Mouse (Mus musculus) granulocyte monocyte progenitor cell, adult 5-6 weeks (primary cell): ENCODE results near the gene Lin28a. TPM values are rescaled to one million over a fixed set of nuclear protein-coding genes. Genes with fewer than 3 reads are reported as not detected.

Experiments used
- ATAC-seq: replicated peaks from 2 replicates; pipeline ENCODE4 v1.8.0; 2016; ENCODE audit warnings: mild to moderate bottlenecking, moderate TSS enrichment, inconsistent platforms; ENCODE audit not compliant: poor library complexity, severe bottlenecking
- total RNA-seq, 2 experiments: library from RNA; stranded (forward) in 1 of 2; stranded (reverse) in 1 of 2; fragments of 200-712, 200-1000 nt in 1 of 2; fragments of >200 nt in 1 of 2; fragmentation: Nextera tagmentation in 1 of 2; gene quantifications; 2 replicates each; pipeline ENCODE4 v1.2.3; 2014 to 2017

Lin28a gene
- total RNA-seq, 2 experiments from 2014 or later: 4.0 to 13.9 TPM

DNA sequence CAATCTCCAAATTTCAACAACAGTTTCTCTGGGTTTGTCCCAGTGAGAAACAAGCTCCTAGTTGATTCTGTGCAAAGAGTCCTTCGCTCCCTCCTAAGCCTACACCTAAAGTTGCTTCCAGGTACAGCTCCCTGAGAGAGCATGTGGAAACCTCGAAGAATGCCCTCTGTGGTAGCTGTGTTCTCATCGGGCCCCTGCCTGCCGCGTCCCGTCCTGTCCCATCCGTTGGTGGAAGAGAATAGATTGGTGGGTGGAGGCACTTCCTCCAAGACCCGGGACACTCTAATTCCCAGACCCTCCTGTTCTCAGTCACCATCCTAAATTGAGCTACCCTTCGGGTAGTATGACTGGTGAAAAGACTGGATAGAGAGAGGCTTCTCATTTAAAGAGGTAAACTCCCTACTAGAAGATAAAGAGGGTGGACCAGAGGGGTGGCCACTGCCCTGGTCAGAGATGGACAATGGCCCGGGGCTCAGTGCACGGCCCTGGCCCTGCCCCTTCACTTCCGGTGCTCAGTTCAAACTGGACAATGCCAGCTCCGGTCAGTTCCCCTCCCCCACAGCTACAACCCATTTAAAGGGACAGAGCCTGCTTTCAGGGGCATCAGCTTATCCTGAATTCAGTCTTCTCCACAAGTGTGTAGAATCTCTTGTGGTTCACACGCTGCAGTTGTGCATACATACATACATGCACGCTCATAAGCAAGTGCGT is 1.2 kb upstream of the Lin28a start:
- no peak for ATAC-seq

DNA sequence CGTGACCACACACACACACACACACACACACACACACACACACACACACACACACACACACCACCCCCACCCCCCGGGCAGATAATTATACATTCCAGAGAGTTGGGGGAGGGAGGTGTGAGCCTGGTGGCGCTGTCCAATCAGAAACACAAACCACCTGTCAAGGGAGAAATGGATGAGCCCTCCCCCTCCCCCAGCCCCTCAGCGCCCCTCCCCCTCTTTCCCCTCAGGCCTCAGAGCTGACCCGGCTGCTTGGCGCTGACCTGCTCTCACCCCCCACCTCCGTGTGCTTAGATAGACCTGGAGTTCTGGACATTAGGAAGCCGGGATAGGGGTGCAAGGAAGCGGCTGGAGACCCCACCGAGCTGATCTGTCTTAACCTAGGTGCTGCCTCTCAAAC is 569 bp upstream of the Lin28a start:
- no peak for ATAC-seq

DNA sequence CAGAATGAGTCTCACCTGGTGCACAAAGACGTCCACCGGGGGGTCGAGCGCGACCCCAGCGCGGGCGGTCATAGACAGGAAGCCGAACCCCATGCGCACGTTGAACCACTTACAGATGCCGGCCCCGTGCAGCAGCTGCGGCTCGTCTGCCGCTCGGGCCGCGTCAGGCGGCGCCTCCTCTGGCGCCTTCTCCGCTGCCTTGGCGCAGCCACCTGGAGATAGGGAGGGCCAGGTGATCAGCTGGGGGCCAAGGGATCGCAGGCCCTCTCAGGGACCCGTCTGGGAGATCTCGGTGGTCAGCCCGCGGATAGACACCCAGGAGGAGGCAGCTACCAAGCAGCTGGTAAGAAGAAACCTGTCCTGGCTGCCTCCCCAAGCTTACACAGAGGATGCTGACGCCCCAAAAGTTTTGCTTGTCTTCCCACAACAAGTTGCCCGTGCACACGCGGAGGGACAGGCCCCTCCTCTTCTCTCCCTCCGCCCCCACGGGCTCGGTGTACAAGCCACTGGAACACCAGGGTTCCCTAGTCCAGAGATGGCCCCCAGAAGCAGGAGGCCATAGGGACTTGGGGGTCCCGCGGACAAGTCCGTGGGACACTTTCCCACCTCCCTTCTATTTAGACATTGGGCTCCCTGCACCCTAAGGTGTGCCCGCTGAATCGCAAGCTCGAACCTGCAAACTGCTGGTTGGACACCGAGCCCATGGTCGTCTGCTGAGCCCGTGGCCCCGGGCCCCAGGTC is 433 bp downstream of the Lin28a start:
- no peak for ATAC-seq

DNA sequence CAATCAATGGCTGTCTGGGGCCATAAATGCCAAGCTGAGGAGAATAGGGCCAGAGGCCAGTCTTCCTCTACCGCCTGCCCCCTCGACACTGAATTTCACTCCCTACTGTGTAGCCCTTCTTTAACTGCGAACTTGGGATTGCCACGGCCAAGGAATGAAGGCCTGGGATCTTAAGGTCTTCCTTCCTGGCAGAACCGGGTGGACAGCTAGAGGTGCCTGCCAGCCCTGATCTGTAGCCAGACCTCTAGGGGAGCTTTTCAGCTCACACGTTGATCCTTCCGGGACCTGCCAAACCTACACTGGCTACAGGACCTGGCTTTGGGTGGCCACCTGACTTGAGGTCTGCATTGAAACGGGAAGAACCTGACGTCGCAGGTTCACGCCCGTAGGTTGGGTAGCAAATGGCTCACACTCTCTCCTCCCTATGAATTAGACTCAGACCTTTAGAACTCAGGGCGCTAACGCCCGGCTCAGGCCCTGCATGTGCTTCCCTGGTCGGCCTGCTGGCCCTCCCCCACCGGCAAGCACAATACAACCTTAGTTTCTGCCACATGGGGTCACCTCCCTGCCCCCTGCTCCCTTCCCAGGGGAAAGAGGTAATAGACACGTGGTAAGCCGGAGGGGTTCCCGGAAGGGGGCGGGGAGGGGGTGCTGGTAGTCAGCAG is 1.3 kb downstream of the Lin28a start:
- ATAC-seq: no peak

DNA sequence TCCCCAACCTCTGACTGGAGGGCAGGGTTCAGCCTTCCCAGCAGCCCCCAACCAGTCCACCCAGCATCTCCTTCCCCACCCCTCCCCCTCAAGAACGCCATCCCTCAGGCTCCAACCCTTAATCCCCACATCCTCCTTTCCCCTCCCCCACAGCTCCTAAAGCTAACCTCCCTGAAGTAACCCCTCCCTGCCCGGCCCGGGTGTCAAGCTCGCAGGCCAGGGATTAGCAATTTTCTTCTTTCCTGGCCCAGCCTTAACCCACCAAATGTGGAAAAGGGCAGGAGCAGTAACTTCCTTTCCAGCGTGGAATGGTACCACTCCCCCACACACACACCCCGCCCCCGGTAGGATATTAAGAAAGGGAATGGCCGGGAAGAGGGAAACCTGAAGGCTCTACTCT is 1.9 kb downstream of the Lin28a start:
- no peak for ATAC-seq

DNA sequence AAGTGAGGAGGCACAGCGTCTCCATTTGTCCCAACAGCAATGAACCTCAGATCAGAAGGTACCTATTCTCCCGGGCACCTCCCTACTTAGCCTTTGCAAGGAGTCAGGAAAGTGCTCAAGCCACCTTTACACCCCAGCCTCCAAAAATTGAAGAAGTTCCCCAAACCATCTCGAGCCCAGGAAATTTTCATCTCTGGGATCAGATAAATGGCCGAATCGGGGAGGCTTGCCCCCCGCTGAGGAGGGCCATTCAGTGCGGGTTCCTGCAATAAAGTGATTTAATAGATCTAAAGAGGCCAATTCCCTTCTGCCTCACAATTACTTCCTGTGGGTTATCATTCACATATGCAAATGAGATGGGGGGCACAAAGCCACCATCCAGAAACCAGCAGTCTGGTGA is 2.4 kb downstream of the Lin28a start:
- ATAC-seq: no peak

DNA sequence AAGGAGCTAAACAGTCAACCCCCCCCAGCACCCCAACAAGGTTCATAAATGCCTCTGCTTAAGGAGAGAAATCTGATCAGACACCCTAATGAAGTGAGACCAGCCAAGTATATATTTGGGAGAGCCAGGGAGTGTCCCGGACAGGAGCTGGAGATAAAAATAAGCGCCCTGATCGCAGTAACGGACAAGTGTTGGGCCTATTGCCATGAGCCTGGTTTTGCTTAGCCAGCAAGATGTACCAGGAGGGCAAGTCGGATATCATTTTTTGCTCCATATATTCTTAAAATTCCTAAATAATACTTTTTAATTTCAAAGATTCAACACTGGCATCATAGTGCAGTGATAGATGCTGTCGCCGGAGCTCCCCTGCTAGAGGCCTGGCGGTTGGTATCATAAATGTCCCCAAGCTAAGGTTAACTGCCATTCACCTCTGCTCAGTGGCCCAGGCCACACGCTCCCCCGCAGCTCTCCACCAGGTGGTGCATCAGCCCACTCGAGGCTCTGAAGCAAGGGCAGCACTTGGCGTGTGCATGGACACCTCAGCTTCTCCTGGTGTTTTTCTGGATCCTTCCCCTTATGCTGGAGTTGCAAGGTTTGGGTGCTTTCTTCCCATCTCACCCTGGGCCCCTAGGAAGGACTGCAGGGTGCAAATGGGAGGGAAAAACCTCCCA is 5.6 kb downstream of the Lin28a start:
- ATAC-seq: peak; percentile 39; the same call in 1 of the 2 replicates

DNA sequence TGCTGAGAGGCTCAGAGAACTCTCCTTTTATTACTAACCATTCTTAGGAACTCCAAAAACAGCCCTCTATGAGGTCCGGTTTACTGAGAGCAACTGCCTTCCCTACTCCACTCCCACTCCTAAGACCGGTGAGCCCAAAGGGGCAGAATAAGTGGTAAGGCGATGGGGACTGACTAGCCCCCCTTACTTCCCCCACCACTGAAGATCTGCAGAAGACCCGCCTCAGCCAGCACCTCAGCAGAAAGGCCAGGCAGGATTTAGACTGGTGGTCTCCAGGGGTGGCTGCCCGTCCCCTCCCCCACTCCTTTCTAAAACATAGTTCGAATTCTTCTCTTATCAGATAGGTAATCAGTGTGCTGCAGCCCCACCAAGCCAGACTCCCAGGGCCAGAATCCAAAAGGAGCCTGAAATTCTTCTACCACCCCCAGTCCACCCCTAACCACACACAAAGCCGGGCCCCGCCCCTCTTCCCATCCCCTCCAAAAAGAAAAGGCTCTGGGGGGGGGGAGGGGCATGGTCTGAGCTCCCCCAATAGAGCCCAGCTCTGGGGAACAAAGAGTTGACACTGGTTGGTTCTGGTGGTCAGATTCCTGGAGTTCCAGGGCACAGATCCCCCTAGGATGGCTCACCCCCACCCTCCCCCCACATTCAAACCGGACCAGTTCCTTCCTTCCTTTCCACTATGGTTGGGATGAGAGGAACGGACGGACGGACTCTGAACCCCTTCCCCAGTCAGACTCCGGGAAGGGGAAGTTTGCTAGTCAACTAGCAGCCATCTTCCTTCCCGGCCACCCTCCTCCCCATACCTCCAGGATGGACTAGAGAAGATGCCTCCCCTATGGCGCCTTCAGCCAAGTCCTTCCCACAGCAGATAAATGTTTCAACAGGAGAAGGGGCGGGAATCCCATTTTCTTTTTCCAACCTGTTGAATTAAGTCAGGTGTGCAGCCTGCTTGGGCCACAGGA is 6.9 kb downstream of the Lin28a start:
- peak; percentile 14; the same call in 1 of the 2 replicates for ATAC-seq

DNA sequence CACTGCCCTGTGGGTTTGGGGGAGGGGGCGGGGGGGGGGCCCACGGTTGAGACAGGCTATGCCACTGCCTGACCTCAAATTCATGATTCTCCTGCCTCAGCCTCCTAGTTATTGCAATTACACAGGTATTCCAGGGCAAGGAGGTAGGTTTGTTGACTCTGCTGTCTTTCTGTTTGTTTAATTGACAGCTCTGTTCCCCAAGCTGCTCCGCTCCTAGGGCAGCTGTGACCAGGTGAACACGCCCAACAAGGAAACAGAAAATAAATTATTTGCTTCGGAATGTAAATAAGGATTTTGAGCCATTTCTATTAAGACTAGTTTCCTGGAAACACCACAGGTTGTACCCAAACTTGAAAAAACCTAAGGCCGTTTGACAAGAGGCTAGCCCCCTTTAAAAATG is 8.9 kb downstream of the Lin28a start:
- no peak for ATAC-seq

DNA sequence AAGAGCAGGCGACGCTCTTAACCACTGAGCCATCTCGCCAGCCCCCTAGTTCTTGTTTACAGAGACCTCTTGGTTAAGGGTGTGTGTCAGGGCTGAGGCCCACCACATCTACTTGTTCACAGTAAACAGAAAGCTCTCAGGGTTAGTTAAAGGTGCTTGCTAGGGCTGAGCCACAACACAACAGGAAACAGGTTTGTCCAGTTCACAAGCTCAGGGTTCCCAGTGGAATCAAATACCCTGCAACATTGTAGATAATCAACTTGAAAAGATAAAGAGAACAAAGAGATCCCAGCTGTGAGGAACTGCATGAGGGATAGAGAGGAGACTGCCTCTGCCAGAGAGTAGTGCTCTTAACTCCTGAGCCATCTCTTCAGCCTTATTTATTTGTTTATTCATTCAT is 11.8 kb downstream of the Lin28a start:
- no peak for ATAC-seq

DNA sequence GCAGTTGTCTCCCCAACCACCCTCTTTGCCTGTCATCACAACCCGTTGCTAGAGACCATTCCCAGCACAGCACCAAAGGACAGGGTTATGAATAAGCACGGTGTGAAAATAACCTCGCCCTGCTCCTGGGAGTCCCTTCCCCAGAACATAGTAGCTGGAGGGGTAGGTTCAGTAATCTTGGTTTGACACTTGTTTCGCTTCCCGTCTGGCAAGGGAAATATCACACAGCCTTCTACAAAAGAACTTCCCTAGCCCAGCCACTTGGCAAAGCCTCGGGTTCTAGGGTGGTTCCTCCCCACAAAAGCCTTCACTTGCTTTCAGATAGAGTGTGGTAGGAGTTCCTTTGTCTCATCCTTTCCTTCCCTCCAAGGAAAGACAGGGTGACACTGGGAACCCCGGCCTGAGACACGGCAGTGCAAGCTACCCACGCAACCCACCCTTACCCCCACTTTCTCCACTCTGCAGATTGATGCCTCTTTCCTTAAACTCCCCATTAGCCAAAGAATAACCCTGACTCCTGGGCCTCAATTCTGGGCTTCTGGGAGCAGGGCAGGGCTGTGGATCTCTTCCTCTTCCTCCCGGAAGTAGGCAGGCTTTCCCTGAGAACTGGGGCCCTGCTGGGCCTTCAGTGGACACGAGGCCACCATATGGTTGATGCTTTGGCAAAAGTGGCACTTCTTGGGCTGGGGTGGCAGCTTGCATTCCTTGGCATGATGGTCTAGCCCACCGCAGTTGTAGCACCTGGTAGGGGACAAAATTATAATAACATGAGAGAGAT is 12.9 kb downstream of the Lin28a start:
- peak; percentile 55 for ATAC-seq

DNA sequence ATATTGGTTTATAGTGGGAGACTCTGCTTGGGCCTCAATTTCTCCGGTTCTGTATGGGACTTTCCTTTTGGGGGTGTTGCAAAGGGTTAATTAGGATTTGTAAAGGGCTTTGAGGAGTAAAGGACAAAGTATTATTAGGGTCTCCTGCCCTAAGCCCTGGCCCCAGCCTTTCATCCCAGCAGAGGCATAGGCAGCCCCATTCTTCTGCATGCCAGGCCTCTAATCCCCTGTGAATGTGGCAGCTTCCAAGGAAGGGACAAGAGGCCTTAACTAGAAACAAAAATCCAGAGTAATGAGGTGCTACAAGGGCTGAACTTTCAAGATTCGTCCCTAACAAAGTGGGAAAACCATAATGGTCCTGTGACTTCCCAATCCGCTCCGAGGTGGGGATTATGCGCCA is 15.7 kb downstream of the Lin28a start:
- ATAC-seq: no peak

DNA sequence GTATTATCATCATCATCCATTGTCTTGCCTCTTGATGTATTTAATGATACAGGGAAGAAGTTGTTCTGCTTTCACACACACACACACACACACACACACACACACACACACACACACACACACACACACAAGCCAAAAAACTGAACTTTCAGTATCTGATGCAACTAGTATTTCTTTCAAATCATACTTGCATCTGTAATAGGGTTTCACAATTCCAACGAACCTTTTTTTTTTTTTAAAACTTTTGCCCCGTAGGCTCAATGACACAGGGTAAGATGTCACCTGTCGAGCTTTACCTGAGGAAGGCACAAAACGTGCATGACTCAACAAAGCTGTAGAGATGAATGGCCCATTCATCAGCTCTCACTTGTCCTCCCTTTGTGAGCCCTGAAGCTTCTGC is 16.4 kb downstream of the Lin28a start:
- peak; percentile 31 for ATAC-seq

DNA sequence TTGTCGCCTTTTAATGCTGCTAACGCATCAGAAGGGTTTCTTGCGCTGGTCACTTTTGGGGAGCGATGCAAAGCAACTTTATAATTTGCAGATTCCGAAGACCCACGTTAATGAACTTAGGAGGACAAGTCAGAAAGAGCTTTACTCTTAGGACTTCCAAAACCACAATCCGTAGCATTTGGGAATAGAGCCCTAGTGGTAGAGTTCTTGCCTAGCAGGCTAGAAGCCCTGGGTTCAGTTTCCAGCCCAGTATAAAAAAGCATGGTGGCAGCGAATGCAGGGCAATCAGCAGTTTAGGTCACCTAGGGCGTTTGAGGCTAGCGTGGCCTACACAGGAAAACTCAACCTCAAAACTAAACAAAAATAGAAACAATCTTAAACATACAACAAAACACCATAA is 16.9 kb downstream of the Lin28a start:
- ATAC-seq: no peak

DNA sequence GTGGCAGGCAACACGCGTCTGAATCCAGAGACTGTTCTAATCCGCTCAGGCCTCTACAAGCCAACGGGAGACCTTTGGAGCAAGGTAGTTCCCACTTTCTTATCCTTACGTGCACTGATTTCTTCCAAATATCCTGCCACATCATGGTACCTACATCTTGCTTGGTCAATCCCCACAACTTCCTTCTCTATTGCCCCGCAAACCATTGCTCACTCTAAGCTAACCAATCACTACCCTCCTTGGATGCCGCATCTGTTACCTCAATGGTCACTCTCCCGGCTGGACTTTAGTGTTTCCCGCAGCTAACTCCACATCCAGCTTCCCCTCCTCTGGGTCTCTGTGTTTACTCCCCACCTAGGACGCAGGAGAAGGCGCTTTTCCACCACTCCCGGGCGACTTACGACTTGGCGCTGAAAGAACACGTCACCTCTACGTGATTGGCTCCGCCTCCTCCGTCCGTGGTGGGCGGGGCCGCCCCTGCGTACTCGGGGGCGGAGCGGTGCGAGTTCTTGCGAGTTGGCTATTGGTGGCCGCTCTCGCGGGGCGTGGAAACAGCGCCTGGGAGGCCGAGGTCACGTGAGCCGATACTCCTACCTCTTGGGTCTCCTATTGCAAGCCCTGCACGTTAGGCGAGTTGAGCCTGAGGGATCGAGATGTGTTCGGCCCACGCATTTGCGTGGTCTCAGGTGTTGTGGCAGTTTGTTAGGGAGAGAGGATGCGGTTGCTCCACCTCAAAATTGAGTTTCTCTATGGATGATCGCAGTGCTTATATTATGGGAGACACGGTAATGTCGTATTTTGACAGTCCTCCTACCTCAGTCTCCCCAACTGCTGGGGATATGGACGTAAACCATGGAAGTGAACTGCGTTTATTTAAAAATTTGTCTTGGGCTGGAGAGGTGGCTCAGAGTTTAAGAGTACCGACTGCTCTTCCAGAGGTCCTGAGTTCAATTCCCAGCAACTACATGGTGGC is 17.9 kb downstream of the Lin28a start, which contains the start of gene Dhdds:
TSS of gene Dhdds (minus strand) at position 453 of the 973 bp plus-strand sequence.
- ATAC-seq: peak; percentile 93

DNA sequence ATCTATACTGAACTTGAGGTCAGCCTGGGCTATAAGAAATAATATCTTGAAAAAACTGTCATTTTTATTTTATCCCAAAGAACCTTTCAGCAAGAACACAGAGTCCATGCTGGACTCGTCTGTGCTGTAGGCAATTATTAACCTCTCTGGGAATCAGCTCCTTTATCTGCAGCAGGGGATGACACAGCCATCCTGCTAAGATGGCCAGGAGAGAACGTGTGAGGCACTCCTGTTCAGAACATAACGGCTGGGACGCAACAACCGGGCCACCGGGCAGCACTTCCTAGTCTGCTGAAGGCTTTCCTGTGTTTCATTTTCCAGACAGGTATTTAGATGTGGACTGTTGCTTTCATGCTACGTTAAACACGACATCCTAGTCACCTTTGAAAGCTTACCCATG is 23.9 kb downstream of the Lin28a start:
- no peak for ATAC-seq

DNA sequence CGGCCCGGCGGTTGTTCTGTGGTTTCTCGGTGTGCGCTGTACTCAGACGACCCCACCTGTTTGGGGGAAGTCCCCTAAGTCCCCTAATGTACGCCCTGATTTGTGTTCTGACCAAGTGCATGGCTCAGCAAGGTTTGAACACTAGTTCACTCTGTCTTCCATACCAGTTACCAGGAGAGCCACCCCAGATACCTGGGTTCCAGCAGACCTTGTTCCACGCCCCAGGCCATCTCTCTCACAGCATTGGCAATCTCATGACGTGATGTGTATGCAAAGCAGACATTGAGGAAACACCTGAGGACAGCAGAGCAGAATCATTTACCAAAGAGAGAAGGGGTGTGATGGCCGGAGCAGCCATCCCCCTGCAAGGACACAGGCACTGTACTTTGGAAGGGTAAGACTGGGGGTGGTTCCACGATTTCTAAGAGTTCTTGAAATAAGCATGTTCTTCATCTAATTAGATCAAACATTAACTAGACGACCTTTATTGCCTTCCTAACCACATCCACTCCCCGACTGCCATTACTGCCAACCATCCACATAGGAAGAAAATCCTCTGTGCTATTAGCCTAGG is 27.5 kb downstream of the Lin28a start:
- ATAC-seq: no peak
